Mouse (Mus musculus): Measurements from ENCODE around the gene Arglu1. TPM values are rescaled to one million over a fixed set of nuclear protein-coding genes. Genes with fewer than 3 reads are reported as not detected.

Arglu1 gene
- 105 and 119 TPM in 2 replicates for polyA plus RNA-seq (2015; fragmentation: Nextera tagmentation; extraction: Ambion mirVana)

- Histone ChIP-seq H3K27ac (ENCODE audit: low read length) (peak within 1 kb of the TSS; percentile 94), H3K4me3 (ENCODE audit: low read length) (peak within 1 kb of the TSS; percentile 80), H3K36me3 (ENCODE audit: insufficient read depth, low read length) (no peaks in the 10 kb centered on the region), H3K4me1 (ENCODE audit: insufficient read depth, low read length) (peaks cover 33% of the 10 kb centered on the region), H3K9me3 (ENCODE audit: low read length) (no peaks in the 10 kb centered on the region), H3K4me2 (replicated peaks; ENCODE audit: low read depth, low read length) (peak within 1 kb of the TSS; percentile 84), H3K9ac (replicated peaks; ENCODE audit: low read length) (peak within 1 kb of the TSS; percentile 99), H3K27me3 (ENCODE audit: insufficient read depth, low read length) (no peaks in the 10 kb centered on the region)
- ATAC-seq (ENCODE audit: low FRiP score, low TSS enrichment): peak; percentile 96
- under 1% methylated on average over 64 of the region's 81 CpGs for WGBS
Measured at GRCm38 (mm10) chr8:8690146-8691092, at the start of gene Arglu1. Arglu1 (minus strand) TSS chr8:8690521.

GRCm38 (mm10) chr8:8737271-8737670 is 47.0 kb upstream of the Arglu1 start:
- H3K4me3 ChIP-seq (ENCODE audit: low read length): no peak overlapping the region
- H3K4me1 ChIP-seq (ENCODE audit: insufficient read depth, low read length): no peaks in the 10 kb centered on the region
- no peaks in the 10 kb centered on the region for H3K9me3 ChIP-seq (ENCODE audit: low read length)
- no peaks in the 10 kb centered on the region for H3K27me3 ChIP-seq (ENCODE audit: insufficient read depth, low read length)
- no peak overlapping the region for H3K4me2 ChIP-seq (replicated peaks; ENCODE audit: low read depth, low read length)
- H3K27ac ChIP-seq (ENCODE audit: low read length): no peak overlapping the region
- no peaks in the 10 kb centered on the region for H3K36me3 ChIP-seq (ENCODE audit: insufficient read depth, low read length)
- 87% methylated on average over 3 of the region's 3 CpGs for WGBS
- no peak for ATAC-seq (ENCODE audit: low FRiP score, low TSS enrichment)
- no peak overlapping the region for H3K9ac ChIP-seq (replicated peaks; ENCODE audit: low read length)

- ATAC-seq (ENCODE audit: low FRiP score, low TSS enrichment): no peak
- WGBS: 71% methylated on average over 8 of the region's 8 CpGs
- no peak overlapping the region for H3K27ac ChIP-seq (ENCODE audit: low read length)
Measured at GRCm38 (mm10) chr8:8736826-8737225, 46.5 kb upstream of the Arglu1 start.

GRCm38 (mm10) chr8:8733804-8734203 is 43.5 kb upstream of the Arglu1 start:
- no peaks in the 10 kb centered on the region for H3K36me3 ChIP-seq (ENCODE audit: insufficient read depth, low read length)
- H3K27ac ChIP-seq (ENCODE audit: low read length): no peak overlapping the region
- WGBS: 35% methylated on average over 4 of the region's 4 CpGs
- H3K4me3 ChIP-seq (ENCODE audit: low read length): no peak overlapping the region
- no peak overlapping the region for H3K4me2 ChIP-seq (replicated peaks; ENCODE audit: low read depth, low read length)
- no peaks in the 10 kb centered on the region for H3K27me3 ChIP-seq (ENCODE audit: insufficient read depth, low read length)
- H3K9me3 ChIP-seq (ENCODE audit: low read length): no peaks in the 10 kb centered on the region
- no peak overlapping the region for H3K9ac ChIP-seq (replicated peaks; ENCODE audit: low read length)
- H3K4me1 ChIP-seq (ENCODE audit: insufficient read depth, low read length): no peaks in the 10 kb centered on the region
- no peak for ATAC-seq (ENCODE audit: low FRiP score, low TSS enrichment)

More at GRCm38 (mm10) chr8:8736826-8737225, 46.5 kb upstream of the Arglu1 start:
- H3K4me2 ChIP-seq (replicated peaks; ENCODE audit: low read depth, low read length): no peak overlapping the region
- no peaks in the 10 kb centered on the region for H3K4me1 ChIP-seq (ENCODE audit: insufficient read depth, low read length)
- no peaks in the 10 kb centered on the region for H3K27me3 ChIP-seq (ENCODE audit: insufficient read depth, low read length)
- H3K36me3 ChIP-seq (ENCODE audit: insufficient read depth, low read length): no peaks in the 10 kb centered on the region
- no peak overlapping the region for H3K4me3 ChIP-seq (ENCODE audit: low read length)
- H3K9me3 ChIP-seq (ENCODE audit: low read length): no peaks in the 10 kb centered on the region
- no peak overlapping the region for H3K9ac ChIP-seq (replicated peaks; ENCODE audit: low read length)

- 95% methylated on average over 2 of the region's 2 CpGs for WGBS
- Histone ChIP-seq H3K36me3 (ENCODE audit: insufficient read depth, low read length) (no peaks in the 10 kb centered on the region), H3K4me1 (ENCODE audit: insufficient read depth, low read length) (no peaks in the 10 kb centered on the region), H3K9me3 (ENCODE audit: low read length) (no peaks in the 10 kb centered on the region), H3K27me3 (ENCODE audit: insufficient read depth, low read length) (no peaks in the 10 kb centered on the region), H3K27ac (ENCODE audit: low read length) (no peak overlapping the region), H3K4me3 (ENCODE audit: low read length) (no peak overlapping the region), H3K4me2 (replicated peaks; ENCODE audit: low read depth, low read length) (no peak overlapping the region), H3K9ac (replicated peaks; ENCODE audit: low read length) (no peak overlapping the region)
- ATAC-seq (ENCODE audit: low FRiP score, low TSS enrichment): no peak
Measured at GRCm38 (mm10) chr8:8728643-8729042, 38.3 kb upstream of the Arglu1 start.

- Histone ChIP-seq H3K9me3 (ENCODE audit: low read length) (no peaks in the 10 kb centered on the region), H3K9ac (replicated peaks; ENCODE audit: low read length) (no peak overlapping the region), H3K36me3 (ENCODE audit: insufficient read depth, low read length) (no peaks in the 10 kb centered on the region), H3K4me3 (ENCODE audit: low read length) (no peak overlapping the region), H3K4me2 (replicated peaks; ENCODE audit: low read depth, low read length) (no peak overlapping the region), H3K27me3 (ENCODE audit: insufficient read depth, low read length) (no peaks in the 10 kb centered on the region), H3K27ac (ENCODE audit: low read length) (no peak overlapping the region), H3K4me1 (ENCODE audit: insufficient read depth, low read length) (no peaks in the 10 kb centered on the region)
- WGBS: 69% methylated on average over 2 of the region's 2 CpGs
- no peak for ATAC-seq (ENCODE audit: low FRiP score, low TSS enrichment)
Measured at GRCm38 (mm10) chr8:8726547-8726946, 36.2 kb upstream of the Arglu1 start.

- Histone ChIP-seq H3K27ac (ENCODE audit: low read length) (no peak overlapping the region), H3K4me2 (replicated peaks; ENCODE audit: low read depth, low read length) (no peak overlapping the region), H3K36me3 (ENCODE audit: insufficient read depth, low read length) (no peaks in the 10 kb centered on the region), H3K4me1 (ENCODE audit: insufficient read depth, low read length) (0 out of 2 replicates have a peak, but pooled peaks cover 3% of the 10 kb centered on the region), H3K27me3 (ENCODE audit: insufficient read depth, low read length) (no peaks in the 10 kb centered on the region), H3K9ac (replicated peaks; ENCODE audit: low read length) (no peak overlapping the region), H3K9me3 (ENCODE audit: low read length) (no peaks in the 10 kb centered on the region), H3K4me3 (ENCODE audit: low read length) (no peak overlapping the region)
- 75% methylated on average over 9 of the region's 9 CpGs for WGBS
- no peak for ATAC-seq (ENCODE audit: low FRiP score, low TSS enrichment)
Measured at GRCm38 (mm10) chr8:8704813-8705212, 14.5 kb upstream of the Arglu1 start.

GRCm38 (mm10) chr8:8703668-8704067 is 13.3 kb upstream of the Arglu1 start:
- WGBS: 32% methylated on average over 2 of the region's 2 CpGs
- no peak overlapping the region for H3K9ac ChIP-seq (replicated peaks; ENCODE audit: low read length)
- no peaks in the 10 kb centered on the region for H3K36me3 ChIP-seq (ENCODE audit: insufficient read depth, low read length)
- no peaks in the 10 kb centered on the region for H3K27me3 ChIP-seq (ENCODE audit: insufficient read depth, low read length)
- no peaks in the 10 kb centered on the region for H3K9me3 ChIP-seq (ENCODE audit: low read length)
- ATAC-seq (ENCODE audit: low FRiP score, low TSS enrichment): peak; percentile 49
- H3K4me1 ChIP-seq (ENCODE audit: insufficient read depth, low read length): 0 out of 2 replicates have a peak, but pooled peaks cover 3% of the 10 kb centered on the region
- no peak overlapping the region for H3K4me3 ChIP-seq (ENCODE audit: low read length)
- H3K27ac ChIP-seq (ENCODE audit: low read length): no peak overlapping the region
- no peak overlapping the region for H3K4me2 ChIP-seq (replicated peaks; ENCODE audit: low read depth, low read length)

GRCm38 (mm10) chr8:8700821-8701220 is 10.5 kb upstream of the Arglu1 start:
- Histone ChIP-seq H3K9me3 (ENCODE audit: low read length) (no peaks in the 10 kb centered on the region), H3K4me2 (replicated peaks; ENCODE audit: low read depth, low read length) (no peak overlapping the region), H3K27ac (ENCODE audit: low read length) (no peak overlapping the region), H3K9ac (replicated peaks; ENCODE audit: low read length) (no peak overlapping the region), H3K36me3 (ENCODE audit: insufficient read depth, low read length) (no peaks in the 10 kb centered on the region), H3K4me3 (ENCODE audit: low read length) (no peak overlapping the region), H3K27me3 (ENCODE audit: insufficient read depth, low read length) (no peaks in the 10 kb centered on the region), H3K4me1 (ENCODE audit: insufficient read depth, low read length) (0 out of 2 replicates have a peak, but pooled peaks cover 3% of the 10 kb centered on the region)
- WGBS: 91% methylated on average over 10 of the region's 10 CpGs
- ATAC-seq (ENCODE audit: low FRiP score, low TSS enrichment): no peak

- no peak overlapping the region for H3K9ac ChIP-seq (replicated peaks; ENCODE audit: low read length)
- no peaks in the 10 kb centered on the region for H3K36me3 ChIP-seq (ENCODE audit: insufficient read depth, low read length)
- H3K27me3 ChIP-seq (ENCODE audit: insufficient read depth, low read length): no peaks in the 10 kb centered on the region
- H3K4me3 ChIP-seq (ENCODE audit: low read length): no peak overlapping the region
- H3K27ac ChIP-seq (ENCODE audit: low read length): no peak overlapping the region
- H3K9me3 ChIP-seq (ENCODE audit: low read length): no peaks in the 10 kb centered on the region
- 0 out of 2 replicates have a peak, but pooled peaks cover 3% of the 10 kb centered on the region for H3K4me1 ChIP-seq (ENCODE audit: insufficient read depth, low read length)
- WGBS: 85% methylated on average over 4 of the region's 4 CpGs
- H3K4me2 ChIP-seq (replicated peaks; ENCODE audit: low read depth, low read length): no peak overlapping the region
- ATAC-seq (ENCODE audit: low FRiP score, low TSS enrichment): no peak
Measured at GRCm38 (mm10) chr8:8700229-8700628, 9.9 kb upstream of the Arglu1 start.

Measured in kidney, embryonic 16.5 days (tissue).